Mouse (Mus musculus): ENCODE data around the gene Sbds. TPM values are rescaled to one million over a fixed set of nuclear protein-coding genes. Genes with fewer than 3 reads are reported as not detected.
A peak's percentile ranks its signal among the peaks of the same experiment; 100 is the strongest.

Gene Sbds
- polyA plus RNA-seq, 1 experiment: 47.2 TPM

DNA sequence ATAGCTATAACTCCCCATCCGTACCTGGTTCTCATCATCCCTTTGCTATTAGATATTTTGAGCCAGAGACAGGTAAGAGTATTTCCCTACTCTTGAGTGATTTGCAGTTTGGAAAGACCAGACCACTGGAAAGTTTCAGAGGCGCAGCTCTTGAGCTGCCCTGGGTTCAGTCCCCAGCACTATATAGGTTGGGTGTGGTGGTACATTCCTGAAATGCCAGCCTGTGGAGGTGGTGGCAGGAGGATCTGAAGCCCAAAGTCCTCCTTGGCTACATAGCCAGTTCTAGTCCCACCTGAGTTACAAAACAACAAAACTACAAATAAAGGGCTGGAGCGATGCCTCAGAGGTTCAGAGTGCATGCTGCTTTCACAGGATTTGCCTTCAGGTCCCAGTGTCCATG is 28.5 kb downstream of the Sbds start:
- no peak for TF ChIP-seq E2F4 (IDR thresholded peaks at IDR 0.05; ENCODE audit: insufficient read depth)
- no peak for TF ChIP-seq POLR2AphosphoS2 (IDR thresholded peaks at IDR 0.05; ENCODE audit: insufficient read length, low read depth)
- no peak for TF ChIP-seq USF1 (IDR thresholded peaks at IDR 0.05; ENCODE audit: low read depth)
- TF ChIP-seq REST (IDR thresholded peaks at IDR 0.05; ENCODE audit: insufficient read depth, insufficient read length): no peak
- no peak for TF ChIP-seq MYOG (IDR thresholded peaks at IDR 0.05; ENCODE audit: control insufficient read depth in 1 of 3, insufficient read depth in 1 of 3, insufficient read length in 2 of 3, low read depth in 2 of 3)
- no peak for TF ChIP-seq TCF12 (IDR thresholded peaks at IDR 0.05; ENCODE audit: insufficient read depth, poor library complexity, severe bottlenecking)
- TF ChIP-seq CEBPB (IDR thresholded peaks at IDR 0.05; ENCODE audit: insufficient read depth, poor library complexity, severe bottlenecking): no peak
- no peak for TF ChIP-seq TCF3 (IDR thresholded peaks at IDR 0.05; ENCODE audit: insufficient read length, low read depth)
- no peak for TF ChIP-seq MAX (IDR thresholded peaks at IDR 0.05; ENCODE audit: low read depth)
- TF ChIP-seq SRF (IDR thresholded peaks at IDR 0.05; ENCODE audit: control insufficient read depth, insufficient read length, low read depth): no peak
- TF ChIP-seq POLR2A (IDR thresholded peaks at IDR 0.05; ENCODE audit: insufficient read length, low read depth): no peak
- no peaks in the 10 kb centered on the region for H3K27me3 ChIP-seq (ENCODE audit: control insufficient read depth, insufficient read depth, insufficient read length)
- peaks cover 12% of the 10 kb centered on the region for H3K36me3 ChIP-seq (ENCODE audit: control insufficient read depth, insufficient read depth)
- peaks cover 73% of the 10 kb centered on the region for H3K79me2 ChIP-seq (ENCODE audit: control insufficient read depth, insufficient read depth)
- H3ac ChIP-seq (ENCODE audit: control insufficient read depth, insufficient read length): no peak overlapping the region
- H3K4me2 ChIP-seq (ENCODE audit: low read depth): no peak overlapping the region
- H3K4me3 ChIP-seq: no peak overlapping the region

DNA sequence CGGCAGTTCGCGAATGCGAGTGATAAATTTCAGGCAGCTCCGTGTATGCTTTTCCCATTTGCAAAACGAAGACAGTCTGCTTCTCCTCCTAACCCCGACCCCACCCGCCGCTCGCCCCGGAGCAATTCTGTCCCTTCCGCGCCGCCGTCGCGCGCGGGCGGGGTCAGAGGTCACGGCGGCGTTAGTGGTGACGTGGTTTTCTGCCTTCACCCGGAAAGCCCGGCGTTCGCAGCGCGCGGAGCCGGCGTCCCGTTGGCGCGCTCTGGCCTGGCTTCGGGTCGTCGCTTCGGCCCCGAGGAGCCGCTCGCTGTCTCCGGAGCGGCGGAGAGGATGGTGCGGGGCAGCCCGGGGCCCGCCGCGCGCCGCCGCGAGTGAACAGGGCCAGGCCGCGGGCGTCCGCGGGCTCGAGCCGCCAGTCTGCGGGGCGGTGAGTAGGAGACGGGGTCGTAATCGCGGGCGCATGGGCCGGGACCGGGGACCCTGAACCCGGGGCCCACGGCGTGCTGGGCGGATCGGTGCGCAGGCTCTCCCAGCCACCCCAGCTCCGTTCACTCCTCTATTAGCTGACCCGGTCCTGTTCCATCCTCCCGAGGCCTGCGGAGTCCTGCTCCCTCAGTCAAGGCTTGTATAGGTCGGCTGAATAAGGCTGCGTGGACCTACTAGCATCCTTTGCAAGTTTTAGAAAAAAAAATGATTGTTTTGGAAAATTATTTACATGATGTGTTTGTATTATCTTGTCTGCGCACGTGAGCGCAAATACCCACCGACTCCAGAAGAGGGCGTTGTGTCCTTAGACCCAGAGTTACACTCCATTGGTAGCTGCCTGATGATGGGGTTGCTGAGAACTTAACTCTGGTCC is 33.0 kb downstream of the Sbds start:
- no peaks in the 10 kb centered on the region for H3K27me3 ChIP-seq (ENCODE audit: control insufficient read depth, insufficient read depth, insufficient read length)
- TF ChIP-seq POLR2A (IDR thresholded peaks at IDR 0.05; ENCODE audit: insufficient read length, low read depth) (peak; percentile 85), E2F4 (IDR thresholded peaks at IDR 0.05; ENCODE audit: insufficient read depth) (no peak), MAX (IDR thresholded peaks at IDR 0.05; ENCODE audit: low read depth) (no peak), MYOG (IDR thresholded peaks at IDR 0.05; ENCODE audit: control insufficient read depth in 1 of 3, insufficient read depth in 1 of 3, insufficient read length in 2 of 3, low read depth in 2 of 3) (no peak), POLR2AphosphoS2 (IDR thresholded peaks at IDR 0.05; ENCODE audit: insufficient read length, low read depth) (peak; percentile 68), REST (IDR thresholded peaks at IDR 0.05; ENCODE audit: insufficient read depth, insufficient read length) (no peak), CEBPB (IDR thresholded peaks at IDR 0.05; ENCODE audit: insufficient read depth, poor library complexity, severe bottlenecking) (no peak), MYOD1 (IDR thresholded peaks at IDR 0.05; ENCODE audit: control insufficient read depth in 1 of 3, insufficient read length in 2 of 3, low read depth in 2 of 3) (peak in 1 of 3 experiments; percentile 14), SRF (IDR thresholded peaks at IDR 0.05; ENCODE audit: control insufficient read depth, insufficient read length, low read depth) (no peak), USF1 (IDR thresholded peaks at IDR 0.05; ENCODE audit: low read depth) (peak; percentile 4), TCF3 (IDR thresholded peaks at IDR 0.05; ENCODE audit: insufficient read length, low read depth) (no peak), TCF12 (IDR thresholded peaks at IDR 0.05; ENCODE audit: insufficient read depth, poor library complexity, severe bottlenecking) (no peak)
- peak overlapping the region; percentile 79 for H3K4me2 ChIP-seq (ENCODE audit: low read depth)
- no peaks in the 10 kb centered on the region for H3K36me3 ChIP-seq (ENCODE audit: control insufficient read depth, insufficient read depth)
- peak overlapping the region; percentile 90 for H3K4me3 ChIP-seq
- H3K79me2 ChIP-seq (ENCODE audit: control insufficient read depth, insufficient read depth): peaks cover 49% of the 10 kb centered on the region
- peak overlapping the region; percentile 90 for H3ac ChIP-seq (ENCODE audit: control insufficient read depth, insufficient read length)

DNA sequence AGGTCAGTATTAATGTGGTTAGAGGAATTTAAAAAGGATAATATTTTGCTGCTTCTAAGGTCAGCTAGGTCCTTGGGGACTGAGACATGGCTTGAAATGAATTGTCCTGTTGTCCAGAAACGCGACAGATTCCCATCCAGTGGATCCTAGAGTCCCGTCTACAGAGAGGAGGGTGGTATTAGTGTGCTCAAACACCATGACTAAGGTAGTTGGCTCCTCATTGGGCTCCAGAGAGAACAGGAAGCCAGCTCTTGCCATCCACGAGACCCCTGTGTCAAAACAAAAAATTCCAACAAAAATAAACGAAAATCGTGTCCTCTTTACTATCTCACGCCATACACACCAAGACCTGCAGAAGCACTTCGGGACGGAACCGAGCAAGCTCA is 33.6 kb downstream of the Sbds start:
- Histone ChIP-seq H3K4me2 (ENCODE audit: low read depth) (peak overlapping the region; percentile 72), H3K36me3 (ENCODE audit: control insufficient read depth, insufficient read depth) (no peaks in the 10 kb centered on the region), H3K79me2 (ENCODE audit: control insufficient read depth, insufficient read depth) (peaks cover 43% of the 10 kb centered on the region), H3K27me3 (ENCODE audit: control insufficient read depth, insufficient read depth, insufficient read length) (no peaks in the 10 kb centered on the region), H3ac (ENCODE audit: control insufficient read depth, insufficient read length) (peak overlapping the region; percentile 90), H3K4me3 (peak overlapping the region; percentile 90)
- TF ChIP-seq TCF12 (IDR thresholded peaks at IDR 0.05; ENCODE audit: insufficient read depth, poor library complexity, severe bottlenecking): no peak
- TF ChIP-seq REST (IDR thresholded peaks at IDR 0.05; ENCODE audit: insufficient read depth, insufficient read length): no peak
- no peak for TF ChIP-seq TCF3 (IDR thresholded peaks at IDR 0.05; ENCODE audit: insufficient read length, low read depth)

DNA sequence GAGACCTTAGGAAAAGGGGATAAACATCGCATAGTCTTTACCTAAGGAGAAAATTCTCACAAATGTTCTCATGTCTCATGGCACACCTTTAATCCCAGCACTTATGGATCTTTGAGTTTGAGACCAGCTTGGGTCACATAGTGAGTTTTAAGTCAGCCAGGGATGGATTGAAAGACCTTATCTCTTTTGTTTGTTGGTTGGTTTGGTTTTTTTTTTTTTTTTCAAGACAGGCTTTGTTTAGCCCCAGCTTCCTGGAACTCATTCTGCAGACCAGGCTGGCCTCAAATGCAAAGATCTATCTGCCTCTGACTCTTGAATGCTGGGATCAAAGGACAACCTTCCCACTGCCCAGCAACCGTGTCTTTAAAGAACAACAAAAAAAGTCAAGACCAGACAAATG is 34.0 kb downstream of the Sbds start:
- peaks cover 38% of the 10 kb centered on the region for H3K79me2 ChIP-seq (ENCODE audit: control insufficient read depth, insufficient read depth)
- H3K4me2 ChIP-seq (ENCODE audit: low read depth): peak overlapping the region; percentile 72
- TF ChIP-seq E2F4 (IDR thresholded peaks at IDR 0.05; ENCODE audit: insufficient read depth): no peak
- no peak for TF ChIP-seq POLR2AphosphoS2 (IDR thresholded peaks at IDR 0.05; ENCODE audit: insufficient read length, low read depth)
- TF ChIP-seq MYOG (IDR thresholded peaks at IDR 0.05; ENCODE audit: control insufficient read depth in 1 of 3, insufficient read depth in 1 of 3, insufficient read length in 2 of 3, low read depth in 2 of 3): no peak
- TF ChIP-seq CEBPB (IDR thresholded peaks at IDR 0.05; ENCODE audit: insufficient read depth, poor library complexity, severe bottlenecking): no peak
- no peak for TF ChIP-seq TCF12 (IDR thresholded peaks at IDR 0.05; ENCODE audit: insufficient read depth, poor library complexity, severe bottlenecking)
- no peak for TF ChIP-seq MAX (IDR thresholded peaks at IDR 0.05; ENCODE audit: low read depth)
- H3K27me3 ChIP-seq (ENCODE audit: control insufficient read depth, insufficient read depth, insufficient read length): no peaks in the 10 kb centered on the region
- H3K36me3 ChIP-seq (ENCODE audit: control insufficient read depth, insufficient read depth): no peaks in the 10 kb centered on the region
- peak overlapping the region; percentile 90 for H3K4me3 ChIP-seq
- no peak overlapping the region for H3ac ChIP-seq (ENCODE audit: control insufficient read depth, insufficient read length)

DNA sequence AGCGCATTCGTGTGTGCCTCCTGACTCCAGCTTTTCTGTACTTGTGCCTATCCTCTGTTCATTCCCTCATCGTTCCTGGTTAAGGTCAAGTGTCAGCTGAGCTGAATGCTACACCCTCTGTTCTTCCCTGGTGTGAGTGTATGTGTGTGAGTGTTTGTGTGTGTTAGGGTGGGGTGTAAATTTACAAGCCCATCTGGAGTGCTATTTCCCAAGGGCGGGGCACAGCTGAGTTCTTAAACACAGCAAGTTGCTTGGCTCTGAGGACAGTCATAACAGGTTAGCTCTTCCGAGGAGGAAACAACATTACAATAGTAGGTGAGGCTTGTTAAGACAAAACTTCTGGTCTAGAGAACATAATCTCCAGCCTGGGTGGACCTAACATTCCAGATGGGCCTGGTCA is 37.0 kb downstream of the Sbds start:
- H3ac ChIP-seq (ENCODE audit: control insufficient read depth, insufficient read length): no peak overlapping the region
- H3K27me3 ChIP-seq (ENCODE audit: control insufficient read depth, insufficient read depth, insufficient read length): no peaks in the 10 kb centered on the region
- peaks cover 10% of the 10 kb centered on the region for H3K79me2 ChIP-seq (ENCODE audit: control insufficient read depth, insufficient read depth)
- H3K4me3 ChIP-seq: no peak overlapping the region
- peaks cover 13% of the 10 kb centered on the region for H3K36me3 ChIP-seq (ENCODE audit: control insufficient read depth, insufficient read depth)
- peak; percentile 23 for TF ChIP-seq POLR2AphosphoS2 (IDR thresholded peaks at IDR 0.05; ENCODE audit: insufficient read length, low read depth)
- TF ChIP-seq E2F4 (IDR thresholded peaks at IDR 0.05; ENCODE audit: insufficient read depth): no peak
- no peak overlapping the region for H3K4me2 ChIP-seq (ENCODE audit: low read depth)

Data from myocyte (in vitro differentiated cells).